Mouse (Mus musculus): ENCODE measurements at regions not wholly inside any gene's neighbourhood (a gene's known extent, or its start where the extent isn't known, plus 50 kb on each side); places are given as distances from the start of the nearest gene placed in this dataset.
"Not testable (repeated sequence)": the region's sequence is repeated elsewhere in the genome, so short reads cannot be mapped to it uniquely, and the experiment has no call there.

DNA sequence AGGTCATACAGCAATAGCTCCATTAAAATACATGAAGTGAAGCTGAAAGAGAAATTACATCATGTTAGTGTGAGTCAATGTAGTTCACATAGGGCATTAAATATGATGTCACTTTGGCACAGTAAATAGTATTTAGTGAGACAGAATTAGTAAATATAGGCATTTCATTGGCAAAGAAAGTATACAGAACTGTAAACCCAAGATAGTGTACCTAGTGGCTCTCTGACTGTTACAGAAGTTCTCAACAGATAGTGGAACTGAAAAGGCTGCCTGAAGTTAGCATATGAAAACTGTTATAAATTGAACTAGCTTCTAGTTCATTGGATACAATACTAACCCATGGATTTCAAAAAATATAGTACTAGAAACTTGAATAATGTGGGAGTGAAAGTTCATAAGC lies 1642.1 kb upstream of the Cdh6 start:
- no peak for DNase-seq

DNA sequence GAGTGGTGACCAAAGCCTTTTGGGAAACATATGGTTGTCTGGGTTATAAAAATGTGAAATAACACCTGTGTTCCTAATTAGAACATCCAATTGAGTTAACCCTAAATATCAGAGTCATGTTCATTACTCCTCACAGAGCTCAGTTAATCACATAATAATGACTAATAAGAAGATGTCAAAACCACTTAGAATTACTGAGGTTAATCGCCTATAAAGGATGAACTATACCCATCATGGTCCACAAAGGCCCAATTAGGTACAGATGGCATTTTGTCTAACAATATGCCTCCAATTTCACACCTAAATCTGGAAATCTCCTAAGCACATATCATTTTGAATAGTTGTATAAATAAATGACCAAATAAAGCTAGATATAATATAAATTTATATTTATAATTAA lies 1633.4 kb upstream of the Cdh6 start:
- no peak for DNase-seq

DNA sequence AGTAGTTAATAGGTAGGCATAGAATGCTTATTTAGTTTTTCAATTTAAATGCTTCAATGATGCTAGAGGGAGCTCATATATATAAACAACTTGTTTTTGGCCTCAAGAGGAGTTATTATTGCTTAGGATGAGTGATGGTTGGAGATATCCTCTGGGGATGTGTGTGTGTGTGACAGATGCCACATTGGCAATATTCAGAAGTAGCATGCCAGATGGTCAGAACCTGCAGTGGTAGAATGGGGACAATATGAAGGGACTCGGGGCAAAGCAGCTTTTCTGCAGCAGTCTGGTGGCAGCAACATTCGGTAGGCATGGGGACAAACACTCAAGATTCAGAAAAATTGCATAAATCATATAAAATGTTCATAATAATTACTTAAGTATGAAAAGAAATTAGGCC lies 1621.7 kb upstream of the Cdh6 start:
- peak; percentile 2 for DNase-seq

DNA sequence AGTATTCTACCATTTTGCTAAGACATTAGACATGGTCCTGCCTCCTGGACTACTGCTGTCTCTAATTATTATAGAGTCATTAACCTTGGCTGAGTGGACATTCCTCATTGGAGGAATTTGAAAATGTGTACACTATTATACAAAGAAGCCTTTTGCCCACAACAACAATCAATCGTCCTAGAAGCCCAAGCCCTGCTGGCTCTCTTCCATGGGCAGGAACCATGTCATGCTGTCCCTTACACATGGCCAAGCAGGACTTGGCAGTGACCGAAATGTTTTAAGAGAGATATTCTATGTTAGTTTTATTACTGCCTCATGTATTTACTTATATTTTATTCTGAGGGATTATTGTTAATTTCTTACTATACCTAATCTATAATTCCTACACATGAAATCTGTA lies 1607.3 kb upstream of the Cdh6 start:
- no peak for DNase-seq

DNA sequence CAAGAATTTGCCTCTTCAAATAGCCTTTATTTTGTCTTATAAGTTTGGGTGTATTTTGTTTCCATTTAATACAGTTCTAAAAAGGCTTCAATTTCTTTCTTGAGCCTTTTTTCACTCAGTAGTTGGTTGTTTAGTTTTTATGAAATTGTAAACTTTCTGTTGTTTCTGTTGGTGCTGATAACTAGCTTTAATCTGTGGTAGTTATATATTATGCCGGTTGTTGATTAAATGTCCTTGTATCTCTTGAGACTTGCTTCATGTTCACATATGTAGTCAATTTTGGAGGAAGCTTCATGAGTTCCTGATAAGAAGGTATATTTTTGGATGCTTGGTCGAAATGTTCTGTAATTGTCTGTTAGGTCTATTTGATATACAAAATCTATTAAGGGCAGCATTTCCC lies 1568.3 kb upstream of the Cdh6 start:
- no peak for DNase-seq

DNA sequence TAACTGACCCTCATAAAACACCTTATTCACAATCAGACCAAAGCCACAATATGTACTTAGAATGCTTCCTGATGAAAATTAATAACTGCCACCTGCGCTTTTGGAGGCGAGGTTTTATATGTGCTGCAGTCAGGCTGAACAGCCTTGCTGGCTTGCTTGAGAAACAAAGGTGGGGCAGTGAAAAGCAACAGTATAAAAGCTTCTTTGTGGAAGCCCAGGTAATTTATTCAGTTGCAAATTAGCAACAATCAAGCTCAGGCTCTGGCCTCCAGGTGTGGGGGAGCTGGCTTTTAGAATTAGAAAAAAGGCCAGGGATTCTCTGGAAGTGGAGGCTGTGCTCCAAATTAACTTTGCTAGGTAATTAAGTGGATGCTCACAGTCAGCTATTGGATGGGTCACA lies 1524.5 kb upstream of the Cdh6 start:
- not testable (repeated sequence) for DNase-seq

DNA sequence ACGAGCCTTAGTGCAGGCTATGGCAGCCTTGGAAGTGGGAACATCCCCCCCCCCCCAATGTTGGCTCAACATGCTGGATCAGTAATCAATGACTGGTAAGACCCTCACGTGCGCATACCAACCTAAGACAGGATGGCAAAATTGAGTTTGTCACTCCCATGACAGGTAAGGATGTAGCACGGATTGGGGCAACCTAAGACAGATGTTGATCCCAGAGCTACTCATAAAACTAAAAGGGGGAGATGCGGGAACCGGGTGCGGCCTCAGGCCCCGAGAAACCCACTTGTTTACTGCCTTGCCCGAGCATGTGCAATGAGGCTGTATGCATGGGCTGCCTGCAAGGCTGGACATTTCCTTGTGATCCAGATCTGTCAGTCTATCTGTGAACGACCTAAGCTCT lies 1523.0 kb upstream of the Cdh6 start:
- DNase-seq = no peak

DNA sequence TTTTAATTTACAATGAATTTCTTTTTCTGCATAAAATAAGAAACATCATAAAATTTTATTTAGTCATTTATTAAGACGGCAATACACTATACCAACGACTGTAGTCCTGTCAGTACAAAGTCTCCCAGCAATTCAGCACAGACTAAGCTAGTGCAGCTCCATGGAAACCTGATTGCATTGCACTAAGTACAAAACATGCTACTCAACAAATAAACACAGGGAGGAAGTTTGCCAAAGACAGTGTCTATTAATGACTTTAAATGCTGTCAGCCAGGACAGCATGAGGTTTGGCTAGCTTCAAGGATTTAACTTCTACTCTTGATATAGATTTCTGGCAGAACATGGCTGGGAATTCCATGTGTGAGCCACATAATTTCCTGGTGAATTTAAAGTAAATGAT lies 1515.7 kb upstream of the Cdh6 start:
- DNase-seq = no peak

DNA sequence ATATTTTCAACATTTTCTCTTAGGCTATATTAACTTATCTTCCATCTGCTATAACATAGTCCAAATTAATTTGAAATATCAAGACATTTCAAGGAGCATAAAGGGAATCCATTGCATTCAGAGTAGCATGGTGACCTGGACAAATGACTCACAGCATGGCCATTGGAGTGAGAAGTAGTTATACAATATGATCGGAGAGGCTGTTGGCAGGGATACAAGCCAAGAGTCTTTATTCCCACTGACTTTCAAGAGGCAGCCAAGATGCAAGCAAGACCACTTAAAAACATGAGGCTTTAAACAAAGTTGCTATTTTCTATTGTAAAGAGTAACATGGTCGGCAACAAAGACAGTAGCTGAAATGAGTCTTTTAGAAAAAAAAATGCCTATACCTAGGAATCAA lies 1468.8 kb upstream of the Cdh6 start:
- DNase-seq = no peak

DNA sequence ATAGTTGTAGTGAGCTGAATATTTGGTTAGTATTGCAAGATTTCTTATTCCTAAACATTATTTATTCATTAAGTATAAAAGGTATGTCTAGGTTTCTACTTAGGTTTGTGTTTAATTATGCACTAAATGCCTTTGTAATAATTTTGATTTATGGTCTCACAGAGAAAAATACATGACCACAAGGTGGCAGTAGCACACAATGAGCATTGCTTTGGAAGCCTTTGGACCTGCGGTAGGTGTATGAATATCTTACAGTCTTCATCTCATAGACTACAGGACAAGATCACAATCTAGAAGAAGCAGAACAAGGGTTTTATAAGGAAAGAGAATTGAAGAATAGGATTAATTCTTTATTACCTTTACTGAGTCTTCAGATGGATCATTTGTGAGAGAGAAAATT lies 1455.0 kb upstream of the Cdh6 start:
- DNase-seq = no peak

DNA sequence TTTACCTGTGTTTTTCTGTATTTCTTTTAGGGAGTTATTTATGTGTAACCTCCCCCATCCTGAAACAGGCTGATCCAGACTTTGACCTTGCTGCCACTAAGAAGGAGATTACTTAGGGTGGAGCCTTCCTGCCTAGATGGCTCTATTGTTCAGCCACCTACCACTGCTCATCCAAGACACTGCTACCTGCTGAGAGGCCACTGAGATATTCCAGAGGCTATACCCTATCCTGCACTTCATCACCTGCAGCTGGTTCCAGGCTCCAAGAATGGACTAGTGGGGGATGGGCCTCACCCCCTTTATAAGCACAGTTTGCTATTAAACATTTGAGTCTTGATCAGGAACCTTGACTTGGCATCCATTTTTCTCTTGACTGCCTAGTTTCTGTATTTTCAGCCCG lies 1433.2 kb upstream of the Cdh6 start:
- DNase-seq = no peak
